Mouse (Mus musculus): ENCODE results near the gene Arpin. TPM values are rescaled to one million over a fixed set of nuclear protein-coding genes. Genes with fewer than 3 reads are reported as not detected.
A peak's percentile ranks its signal among the peaks of the same experiment; 100 is the strongest.

Gene Arpin
- polyA plus RNA-seq (2012; rRNA removed): 38.9 and 42.3 TPM in 2 replicates

DNA sequence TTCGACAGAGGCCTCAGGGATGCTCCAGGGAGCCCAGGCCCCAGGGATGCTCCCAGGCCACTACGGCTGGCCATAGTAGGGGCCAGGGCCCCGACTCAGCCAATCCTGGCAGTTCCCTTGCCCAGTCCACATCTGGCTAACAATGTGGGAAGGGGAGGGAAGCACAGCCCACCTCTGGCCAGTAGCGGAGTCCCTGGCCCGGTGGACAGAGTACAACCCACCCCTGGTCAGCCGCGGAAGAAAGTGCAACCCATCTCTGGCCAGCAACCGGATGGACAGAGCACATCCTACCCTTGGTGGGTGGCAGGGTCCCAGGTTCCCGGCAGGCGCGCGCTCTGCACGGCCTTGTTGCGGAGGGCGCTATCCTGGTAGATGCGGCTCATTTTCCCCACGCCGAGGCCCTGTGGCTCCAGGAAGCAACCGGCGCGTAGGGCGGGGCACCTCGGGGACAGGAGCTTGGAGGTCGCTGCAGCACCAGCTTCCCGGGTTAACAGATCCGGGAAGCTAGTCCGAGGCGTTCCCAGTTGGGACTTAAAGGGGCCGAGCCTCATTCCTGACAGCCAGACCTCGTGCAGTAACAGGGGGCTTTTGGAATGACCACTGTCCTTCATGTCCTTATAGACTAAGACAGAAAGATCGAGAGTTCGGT is at the start of gene Arpin:
TSS of gene Arpin (minus strand) at position 498 of the 649 bp plus-strand sequence.
- 2% methylated on average over 32 of the region's 32 CpGs for WGBS
- DNase-seq (ENCODE audit: low read depth, low spot score): peak; percentile 62

DNA sequence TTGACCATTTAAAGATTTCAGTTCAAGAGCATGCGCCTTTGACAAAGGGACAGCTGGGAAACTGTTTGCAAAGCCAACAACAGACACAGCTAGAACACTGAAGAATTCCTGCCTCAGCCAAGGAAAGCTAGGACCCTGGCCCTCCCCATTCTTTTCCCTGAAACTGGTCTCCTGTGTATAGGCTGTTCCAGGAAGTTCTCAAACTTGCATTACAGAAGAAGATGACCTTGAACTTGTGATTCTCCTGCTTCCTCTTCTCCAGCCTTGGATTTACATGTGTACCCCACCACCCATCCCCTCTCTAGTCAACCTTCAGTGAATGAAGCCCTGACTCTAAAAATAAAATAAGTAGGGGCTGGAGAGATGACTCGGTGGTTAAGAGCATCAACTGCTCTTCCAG is 40.2 kb upstream of the Arpin start:
- WGBS: 93% methylated on average over 2 of the region's 2 CpGs
- no peak for DNase-seq (ENCODE audit: low read depth, low spot score)

DNA sequence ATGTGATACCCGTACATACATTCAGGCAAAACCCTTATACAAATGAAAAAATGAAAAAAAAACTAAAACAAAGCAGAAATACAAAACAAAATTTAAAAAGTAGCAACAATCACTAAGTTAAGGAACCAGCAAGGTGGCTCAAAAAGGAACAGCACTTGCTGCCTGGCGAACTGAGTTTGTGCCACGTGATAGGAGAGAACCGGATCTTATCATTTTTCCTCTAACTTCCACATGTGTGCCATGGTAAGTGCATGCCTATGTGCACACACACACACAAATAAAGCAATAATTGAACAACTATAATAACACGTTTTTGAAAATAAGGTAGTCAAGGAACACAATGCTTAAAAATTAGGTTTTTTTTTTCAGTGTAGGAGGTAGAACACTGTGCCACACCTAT is 37.0 kb upstream of the Arpin start:
- no peak for DNase-seq (ENCODE audit: low read depth, low spot score)
- WGBS: 84% methylated on average over 5 of the region's 5 CpGs

DNA sequence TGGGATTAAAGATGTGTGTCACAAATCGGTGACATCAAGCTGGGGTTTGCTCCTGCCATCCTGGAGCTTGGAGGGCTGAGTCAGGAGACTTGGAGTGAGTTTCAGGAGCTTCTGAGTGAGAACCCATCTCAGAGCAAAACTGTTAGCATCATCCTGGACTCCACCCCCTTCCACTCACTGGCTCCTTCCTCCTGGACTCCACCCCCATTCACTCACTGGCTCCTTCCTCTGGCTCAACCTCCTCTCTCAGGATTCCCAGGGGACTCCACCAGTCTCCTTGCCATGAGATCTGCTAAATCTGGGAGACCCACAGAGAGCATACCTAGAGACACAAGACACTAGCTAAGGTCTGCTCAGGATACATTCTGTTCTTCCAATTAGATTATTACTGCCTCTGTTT is 35.2 kb upstream of the Arpin start:
- no peak for DNase-seq (ENCODE audit: low read depth, low spot score)
- WGBS: 77% methylated on average over 1 of the region's 1 CpGs

DNA sequence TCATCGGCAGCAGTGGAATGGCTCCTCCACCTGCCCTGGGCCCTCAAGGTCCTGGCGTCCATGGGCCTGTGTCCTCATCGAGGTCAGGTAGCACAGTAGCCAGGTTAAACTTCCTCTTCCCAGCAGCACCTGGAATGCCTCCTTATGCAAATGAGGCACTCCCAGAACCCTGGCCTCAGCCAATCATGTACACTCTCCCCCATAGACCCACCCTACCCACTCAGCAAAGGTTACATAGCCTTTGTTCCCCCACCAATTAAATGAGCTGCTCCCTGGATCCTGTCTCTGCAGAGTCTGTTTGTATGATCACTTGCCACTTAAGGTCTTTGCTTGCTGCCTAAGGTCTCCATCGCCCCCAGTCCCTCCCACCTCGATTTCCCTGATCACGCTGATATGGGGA is 33.2 kb upstream of the Arpin start:
- 78% methylated on average over 6 of the region's 6 CpGs for WGBS
- DNase-seq (ENCODE audit: low read depth, low spot score): no peak

DNA sequence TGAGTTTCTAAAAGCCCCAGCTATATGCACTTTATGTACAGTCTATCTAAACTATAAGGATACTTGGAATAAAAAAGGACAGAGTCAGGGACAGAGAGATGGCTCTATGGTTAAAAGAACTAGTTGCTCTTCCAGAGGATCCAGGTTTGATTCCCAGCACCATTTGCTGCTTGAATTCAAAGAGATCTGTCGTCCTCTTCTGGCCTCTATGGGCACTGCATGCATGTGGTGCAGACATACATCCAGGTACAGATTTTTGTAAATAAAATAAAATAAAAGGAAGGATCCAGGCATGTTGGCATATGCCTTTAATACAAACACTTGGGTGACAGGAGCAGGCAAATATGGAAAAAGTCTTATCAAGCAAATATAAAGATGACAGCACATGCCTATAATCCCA is 26.4 kb upstream of the Arpin start:
- WGBS: 69% methylated on average over 1 of the region's 1 CpGs

DNA sequence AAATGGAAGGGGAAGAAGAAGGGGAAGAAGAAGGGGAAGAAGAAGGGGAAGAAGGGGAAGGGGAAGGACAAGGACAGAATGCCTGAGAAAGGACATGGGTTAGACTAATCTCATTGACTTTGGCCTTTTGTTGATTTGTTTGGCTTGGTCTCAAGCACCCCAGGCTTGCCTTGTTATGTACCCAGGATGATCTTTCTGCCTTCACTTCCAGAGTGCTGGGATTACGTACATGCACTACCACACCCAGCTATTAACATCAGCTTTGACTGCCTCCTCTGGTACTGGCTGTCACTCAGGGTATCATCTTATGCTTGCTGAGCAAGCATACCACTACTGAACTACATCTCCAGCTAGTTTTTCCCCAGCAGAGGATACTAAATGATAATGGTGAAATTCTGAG is 21.0 kb upstream of the Arpin start:
- no peak for DNase-seq (ENCODE audit: low read depth, low spot score)
- 74% methylated on average over 1 of the region's 1 CpGs for WGBS

More for the DNA sequence above, 26.4 kb upstream of the Arpin start:
- DNase-seq (ENCODE audit: low read depth, low spot score): no peak

DNA sequence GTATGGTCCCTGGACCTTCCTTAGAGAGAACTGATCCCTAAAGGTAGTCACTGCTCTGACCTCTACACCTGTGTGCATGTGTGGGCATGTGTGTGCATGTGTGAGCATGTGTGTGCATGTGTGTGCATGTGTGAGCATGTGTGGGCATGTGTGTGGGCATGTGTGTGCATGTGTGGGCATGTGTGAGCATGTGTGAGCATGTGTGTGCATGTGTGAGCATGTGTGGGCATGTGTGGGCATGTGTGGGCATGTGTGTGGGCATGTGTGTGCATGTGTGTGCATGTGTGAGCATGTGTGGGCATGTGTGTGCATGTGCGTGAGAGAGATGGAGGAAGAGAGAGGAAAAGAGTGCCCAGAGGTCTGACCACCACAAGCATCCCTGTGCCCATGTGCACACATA is 19.7 kb upstream of the Arpin start:
- WGBS: 96% methylated on average over 1 of the region's 1 CpGs
- DNase-seq (ENCODE audit: low read depth, low spot score): no peak

DNA sequence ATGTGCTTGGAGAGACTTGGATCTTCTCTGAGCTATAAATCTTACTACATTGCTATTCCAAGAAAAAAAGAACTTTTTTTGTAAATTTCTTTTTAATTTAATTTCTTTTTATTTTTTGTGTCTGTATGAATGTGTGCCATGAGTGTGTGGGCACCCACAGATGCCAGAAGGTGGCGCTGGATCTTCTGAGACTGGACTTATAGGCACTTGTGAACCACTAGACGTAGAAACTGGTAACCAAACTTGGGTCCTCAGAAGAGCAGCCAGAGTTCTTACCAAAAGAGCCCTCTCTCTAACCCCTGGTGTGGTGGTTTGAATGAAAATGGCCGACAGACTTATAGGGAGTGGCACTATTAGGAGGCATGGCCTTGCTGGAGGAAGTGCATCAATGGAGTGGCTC is 15.9 kb upstream of the Arpin start:
- WGBS: 85% methylated on average over 3 of the region's 3 CpGs
- no peak for DNase-seq (ENCODE audit: low read depth, low spot score)

DNA sequence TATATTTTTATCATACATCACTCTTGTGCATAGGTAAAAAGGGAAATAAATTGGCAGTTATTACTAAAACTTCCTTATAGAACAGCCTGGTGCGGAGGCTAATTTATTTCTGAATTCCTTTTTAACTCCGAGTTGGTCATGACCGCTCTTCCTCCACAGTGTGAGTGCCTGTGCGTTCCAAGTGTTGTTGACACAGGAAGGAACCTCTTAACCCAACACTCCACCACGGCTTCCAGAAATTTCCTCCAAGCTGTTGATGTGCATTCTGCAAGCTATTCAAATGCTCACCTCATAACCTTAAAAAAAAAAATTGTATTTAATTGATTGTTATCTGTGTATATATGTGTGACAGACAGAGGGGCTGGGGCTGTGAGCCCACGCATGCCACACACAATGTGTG is 15.1 kb upstream of the Arpin start:
- no peak for DNase-seq (ENCODE audit: low read depth, low spot score)
- WGBS: 61% methylated on average over 6 of the region's 6 CpGs

DNA sequence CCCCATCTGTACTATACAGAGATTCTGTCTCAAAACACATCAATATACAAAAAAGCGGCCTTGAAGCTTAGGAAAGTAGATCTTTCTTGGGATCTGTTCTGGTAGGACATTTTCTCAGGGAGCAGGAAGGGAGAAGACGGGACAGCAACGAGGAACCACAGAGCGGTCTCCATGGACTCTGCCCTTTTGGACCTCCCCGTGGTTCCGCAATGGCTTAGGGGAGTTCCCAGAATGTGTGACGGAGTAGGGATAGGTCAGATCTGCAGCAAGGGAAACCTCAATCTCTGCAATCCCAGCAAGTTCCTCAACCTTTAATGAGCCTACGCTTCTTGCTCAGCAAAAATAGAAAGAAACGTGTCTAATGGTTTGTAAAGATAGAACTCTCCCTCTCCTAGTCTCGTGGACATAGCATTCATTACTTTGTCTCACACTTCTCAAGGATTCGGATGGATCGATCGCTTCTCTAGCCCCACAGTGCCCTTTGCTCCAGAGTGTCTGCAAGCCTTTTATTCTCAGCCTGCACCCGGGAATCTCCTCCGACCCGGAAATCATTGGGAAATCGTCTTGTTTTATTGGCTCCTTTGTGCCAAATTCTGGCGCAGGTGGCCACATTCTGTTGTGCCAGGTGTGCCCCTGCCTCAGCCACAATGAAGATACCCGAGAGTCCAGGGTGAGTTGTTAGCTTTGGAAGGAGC is 499 bp upstream of the Arpin start:
- peak; percentile 85 for DNase-seq (ENCODE audit: low read depth, low spot score)
- 3% methylated on average over 19 of the region's 19 CpGs for WGBS

DNA sequence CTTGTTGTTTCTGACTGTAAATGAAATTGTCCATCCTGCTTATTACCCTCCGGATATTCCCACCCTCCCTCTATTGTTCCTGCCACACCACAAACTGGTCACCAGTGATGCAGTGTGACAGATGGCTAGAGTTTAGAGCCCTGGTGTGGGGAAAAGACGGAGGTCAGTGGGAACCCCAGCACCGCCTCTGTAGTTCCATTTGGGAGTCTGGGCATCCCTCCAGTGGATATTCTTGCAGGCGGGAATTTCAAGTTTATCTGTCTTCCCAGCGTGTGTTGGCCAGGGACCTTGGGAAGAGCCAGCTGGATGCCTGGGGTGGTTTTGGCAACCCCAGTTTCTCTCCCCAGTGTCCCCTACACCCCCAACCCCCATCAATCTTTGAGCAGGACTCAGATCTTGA is 698 bp downstream of the Arpin start:
- peak; percentile 21 for DNase-seq (ENCODE audit: low read depth, low spot score)
- WGBS: 4% methylated on average over 5 of the region's 5 CpGs

DNA sequence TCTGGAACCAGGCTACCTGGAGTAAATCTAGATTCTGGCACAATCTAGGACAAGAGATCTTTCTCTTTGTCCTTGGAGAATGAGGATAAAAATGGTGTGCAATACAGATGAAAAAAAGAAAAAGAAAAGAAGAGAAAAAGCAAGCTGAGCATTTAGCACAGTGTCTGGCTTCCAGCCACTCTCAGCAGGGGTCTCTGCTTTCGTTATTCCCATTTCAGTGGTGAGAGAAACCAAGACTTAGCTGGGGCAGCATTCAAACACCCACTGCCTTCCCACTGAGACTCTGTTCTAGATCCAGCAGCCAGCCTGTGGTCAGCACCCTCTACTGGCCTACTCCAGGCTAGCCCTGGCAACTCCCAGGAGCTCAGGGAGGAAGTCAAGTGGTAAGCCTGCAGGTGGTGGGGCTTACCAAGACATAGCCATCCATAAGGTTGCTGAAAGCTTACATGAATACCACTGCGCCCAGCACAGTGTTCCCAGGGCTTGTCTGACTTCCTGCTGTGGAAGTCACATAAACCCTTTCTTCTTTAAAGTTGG is 6.6 kb downstream of the Arpin start:
- no peak for DNase-seq (ENCODE audit: low read depth, low spot score)
- WGBS: 94% methylated on average over 2 of the region's 2 CpGs

DNA sequence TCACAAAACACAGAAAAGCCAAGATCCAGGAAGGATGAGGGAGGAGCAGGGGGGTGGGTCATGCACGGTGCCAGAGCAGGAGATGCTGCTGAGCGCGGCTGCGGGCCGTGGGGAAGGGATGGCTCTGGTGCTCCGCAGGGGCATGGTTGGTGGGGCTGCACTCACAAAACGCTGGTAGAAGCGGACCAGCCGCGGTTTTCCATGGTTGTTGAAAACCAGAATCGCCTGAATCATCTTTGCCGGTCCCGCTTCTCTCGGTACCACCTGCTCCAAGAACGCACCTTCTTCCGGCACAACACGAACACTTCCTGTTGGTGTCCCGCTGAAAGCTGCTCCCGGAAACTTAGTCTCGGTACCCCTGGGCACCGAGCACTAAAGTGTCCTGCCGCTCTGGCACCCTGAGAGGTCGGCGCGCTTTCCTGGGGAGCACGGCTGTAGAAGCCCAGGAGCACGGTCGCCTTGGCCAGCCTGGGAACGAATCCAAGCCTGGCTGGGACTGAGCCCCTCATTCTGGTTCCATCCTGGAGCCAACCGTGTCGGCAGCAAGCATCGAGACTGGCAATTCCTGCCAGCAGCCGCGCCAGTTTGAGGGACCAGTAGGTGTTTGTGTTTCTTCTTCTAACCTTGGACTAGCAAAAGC is 14.7 kb downstream of the Arpin start, which contains the start of gene Ap3s2:
TSS of gene Ap3s2 (minus strand) at position 306 of the 640 bp plus-strand sequence.
- peak; percentile 82 for DNase-seq (ENCODE audit: low read depth, low spot score)
- under 1% methylated on average over 34 of the region's 34 CpGs for WGBS

DNA sequence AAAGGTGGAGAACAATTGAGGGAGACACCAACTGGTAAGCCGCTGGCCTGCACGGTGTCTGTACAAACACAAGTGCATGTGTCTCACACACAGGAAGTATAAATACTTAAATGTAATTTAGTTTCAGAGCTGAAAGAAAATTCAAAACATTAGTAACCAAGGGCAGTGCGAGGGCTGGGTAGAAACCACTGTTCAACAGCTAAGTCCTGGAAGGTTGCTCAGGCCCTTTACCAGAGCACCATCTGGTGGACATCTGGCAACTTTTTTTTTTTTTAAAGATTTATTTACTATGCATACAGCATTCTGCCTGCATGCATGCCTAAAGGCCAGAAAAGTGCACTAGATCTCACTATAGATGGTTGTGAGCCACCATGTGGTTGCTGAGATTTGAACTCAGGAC is 20.6 kb downstream of the Arpin start:
- no peak for DNase-seq (ENCODE audit: low read depth, low spot score)
- 51% methylated on average over 3 of the region's 3 CpGs for WGBS

DNA sequence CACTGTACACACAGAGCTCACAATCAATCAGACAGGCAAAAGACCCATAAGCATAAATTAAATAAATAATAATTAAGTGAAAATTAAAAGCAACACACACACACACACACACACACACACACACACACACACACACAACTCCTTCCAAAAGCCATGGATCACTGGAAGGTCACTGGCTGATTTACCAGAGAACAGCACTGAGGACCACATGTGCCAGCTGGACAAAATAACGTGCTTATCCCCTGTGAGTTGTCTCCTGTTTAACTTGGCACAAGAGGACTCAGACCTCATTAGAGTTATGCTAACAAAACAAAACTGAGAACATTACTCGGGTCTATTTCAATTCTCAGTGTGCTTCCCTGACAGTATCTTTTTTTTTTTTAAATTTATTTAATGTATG is 27.8 kb downstream of the Arpin start:
- no peak for DNase-seq (ENCODE audit: low read depth, low spot score)
- 24% methylated on average over 2 of the region's 2 CpGs for WGBS

DNA sequence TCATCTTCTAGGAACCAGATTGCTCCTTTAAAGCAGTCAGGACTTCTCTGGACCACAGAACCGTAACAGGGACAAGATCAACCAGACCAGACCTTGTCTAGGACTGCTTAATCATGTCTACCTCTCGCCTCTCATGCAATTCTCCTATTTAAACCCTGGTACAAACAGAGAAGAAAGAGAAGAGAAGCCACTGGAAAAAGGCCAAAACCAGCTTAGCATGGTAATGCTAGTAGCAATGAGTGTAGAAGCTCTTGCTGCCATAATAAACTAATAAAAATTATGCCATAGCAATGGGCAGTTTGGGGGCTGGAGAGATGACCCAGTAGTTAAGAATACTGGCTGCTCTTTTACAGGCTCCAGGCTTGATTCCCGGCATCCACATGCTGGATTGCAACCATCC is 28.2 kb downstream of the Arpin start:
- 92% methylated on average over 3 of the region's 3 CpGs for WGBS
- no peak for DNase-seq (ENCODE audit: low read depth, low spot score)

DNA sequence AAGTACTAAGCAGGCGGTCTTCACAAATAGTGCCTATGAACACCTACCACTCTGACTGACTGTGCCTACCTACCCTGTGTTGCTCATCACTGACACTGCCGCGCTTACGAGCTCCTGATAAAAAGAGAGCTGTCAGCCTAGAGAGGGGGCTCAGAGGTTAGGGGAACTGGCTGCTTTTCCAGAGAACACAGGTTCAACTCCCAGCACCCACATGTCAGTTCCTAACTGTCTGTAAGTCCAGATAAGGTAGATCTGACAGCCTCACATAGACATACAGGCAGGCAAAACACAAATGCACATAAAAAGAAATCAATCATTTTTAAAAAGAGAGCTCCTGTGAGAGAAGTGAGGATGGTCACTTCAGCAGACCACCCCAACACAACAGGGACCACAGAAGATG is 30.0 kb downstream of the Arpin start:
- DNase-seq (ENCODE audit: low read depth, low spot score): no peak
- 95% methylated on average over 4 of the region's 4 CpGs for WGBS

DNA sequence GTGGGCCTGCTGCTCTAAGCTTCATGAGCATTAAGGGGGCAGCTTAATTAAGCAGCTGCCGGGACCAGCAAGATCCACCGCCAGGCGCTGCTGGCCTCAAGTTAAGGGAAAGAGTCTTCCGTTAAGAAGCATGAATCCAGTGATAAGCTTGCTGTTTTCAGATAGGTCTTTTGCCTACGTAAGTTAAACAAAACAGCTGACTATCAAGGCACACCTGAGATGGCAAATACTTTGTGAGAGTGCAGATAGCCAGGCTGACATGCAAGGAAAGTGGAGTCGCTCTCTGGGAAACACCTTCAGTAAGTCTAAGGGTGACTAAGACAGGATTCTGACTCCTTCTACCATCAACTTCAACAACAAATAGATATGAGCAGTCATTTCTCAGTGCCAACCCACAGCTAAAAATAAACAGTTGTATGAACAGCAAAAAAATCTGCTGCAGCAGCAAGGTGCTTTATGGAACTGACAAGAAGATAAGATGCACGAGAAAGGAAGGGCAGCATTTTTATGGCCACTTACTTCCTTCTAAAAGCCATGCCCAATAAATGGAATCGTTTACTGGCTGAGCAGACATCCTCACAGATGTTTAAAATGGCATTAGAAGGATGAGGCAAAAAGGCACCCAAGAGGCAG is 31.9 kb downstream of the Arpin start:
- 57% methylated on average over 8 of the region's 8 CpGs for WGBS
- DNase-seq (ENCODE audit: low read depth, low spot score): no peak

DNA sequence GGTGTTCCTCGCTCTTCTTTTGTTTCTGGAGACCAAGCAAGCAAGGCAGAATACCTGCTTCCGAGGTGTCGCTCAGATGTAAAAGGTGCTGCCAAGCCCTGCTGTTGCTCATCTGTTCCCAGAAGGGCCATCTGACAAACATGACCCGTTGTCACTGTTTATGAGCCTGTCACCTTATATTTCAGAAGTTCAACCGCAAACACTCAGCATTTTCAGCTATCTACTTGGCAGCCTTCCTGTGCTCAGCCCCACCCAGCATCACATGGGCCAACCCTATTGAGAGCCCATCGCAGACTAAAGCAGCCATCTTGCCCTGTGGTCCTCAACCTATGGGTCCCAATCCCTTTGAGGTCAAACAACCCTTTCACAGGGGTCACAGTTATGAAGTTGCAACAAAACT is 34.4 kb downstream of the Arpin start:
- WGBS: 45% methylated on average over 6 of the region's 6 CpGs
- no peak for DNase-seq (ENCODE audit: low read depth, low spot score)
